Mouse (Mus musculus): ENCODE data around the gene Dkk3. TPM values are rescaled to one million over a fixed set of nuclear protein-coding genes. Genes with fewer than 3 reads are reported as not detected.

The Dkk3 gene
- polyA plus RNA-seq, 1 experiment = 144 TPM

- no peak overlapping the region for H3K27ac ChIP-seq (ENCODE audit: insufficient read depth, low read length)
- TF ChIP-seq CTCF (IDR thresholded peaks at IDR 0.05; ENCODE audit: extremely low read depth, insufficient read depth, low read length) = no peak
- no peak for TF ChIP-seq POLR2A (IDR thresholded peaks at IDR 0.05; ENCODE audit: extremely low read depth, insufficient read depth, low read length)
Measured at GRCm38 (mm10) chr7:112155194-112155593, 3.7 kb downstream of the Dkk3 start.

GRCm38 (mm10) chr7:112154445-112154844, 4.4 kb downstream of the Dkk3 start:
- peaks cover 3% of the 10 kb centered on the region; the same call in 1 of the 2 replicates for H3K4me1 ChIP-seq (ENCODE audit: control insufficient read depth, insufficient read depth, low read length)
- no peak overlapping the region for H3K4me3 ChIP-seq (ENCODE audit: insufficient read depth, low read length)
- H3K27ac ChIP-seq (ENCODE audit: insufficient read depth, low read length) = no peak overlapping the region
- no peak for TF ChIP-seq POLR2A (IDR thresholded peaks at IDR 0.05; ENCODE audit: extremely low read depth, insufficient read depth, low read length)
- no peak for TF ChIP-seq CTCF (IDR thresholded peaks at IDR 0.05; ENCODE audit: extremely low read depth, insufficient read depth, low read length)

More at GRCm38 (mm10) chr7:112155194-112155593, 3.7 kb downstream of the Dkk3 start:
- H3K4me3 ChIP-seq (ENCODE audit: insufficient read depth, low read length) = no peak overlapping the region
- H3K4me1 ChIP-seq (ENCODE audit: control insufficient read depth, insufficient read depth, low read length) = peaks cover 3% of the 10 kb centered on the region; the same call in 1 of the 2 replicates

- Histone ChIP-seq H3K4me1 (ENCODE audit: control insufficient read depth, insufficient read depth, low read length) (peaks cover 3% of the 10 kb centered on the region), H3K4me3 (ENCODE audit: insufficient read depth, low read length) (no peak overlapping the region), H3K27ac (ENCODE audit: insufficient read depth, low read length) (no peak overlapping the region)
- no peak for TF ChIP-seq CTCF (IDR thresholded peaks at IDR 0.05; ENCODE audit: extremely low read depth, insufficient read depth, low read length)
- no peak for TF ChIP-seq POLR2A (IDR thresholded peaks at IDR 0.05; ENCODE audit: extremely low read depth, insufficient read depth, low read length)
Measured at GRCm38 (mm10) chr7:112149113-112149512, 9.7 kb downstream of the Dkk3 start.

GRCm38 (mm10) chr7:112147979-112148378, 10.9 kb downstream of the Dkk3 start:
- Histone ChIP-seq H3K4me3 (ENCODE audit: insufficient read depth, low read length) (no peak overlapping the region), H3K27ac (ENCODE audit: insufficient read depth, low read length) (no peak overlapping the region), H3K4me1 (ENCODE audit: control insufficient read depth, insufficient read depth, low read length) (peaks cover 2% of the 10 kb centered on the region)
- TF ChIP-seq CTCF (IDR thresholded peaks at IDR 0.05; ENCODE audit: extremely low read depth, insufficient read depth, low read length) = no peak
- TF ChIP-seq POLR2A (IDR thresholded peaks at IDR 0.05; ENCODE audit: extremely low read depth, insufficient read depth, low read length) = no peak

GRCm38 (mm10) chr7:112144646-112145179, 14.1 kb downstream of the Dkk3 start:
- TF ChIP-seq POLR2A (IDR thresholded peaks at IDR 0.05; ENCODE audit: extremely low read depth, insufficient read depth, low read length) (no peak), CTCF (IDR thresholded peaks at IDR 0.05; ENCODE audit: extremely low read depth, insufficient read depth, low read length) (no peak)
- H3K4me1 ChIP-seq (ENCODE audit: control insufficient read depth, insufficient read depth, low read length) = peaks cover 2% of the 10 kb centered on the region

GRCm38 (mm10) chr7:112143978-112144377, 14.9 kb downstream of the Dkk3 start:
- TF ChIP-seq CTCF (IDR thresholded peaks at IDR 0.05; ENCODE audit: extremely low read depth, insufficient read depth, low read length) (no peak), POLR2A (IDR thresholded peaks at IDR 0.05; ENCODE audit: extremely low read depth, insufficient read depth, low read length) (no peak)
- no peak overlapping the region for H3K4me3 ChIP-seq (ENCODE audit: insufficient read depth, low read length)
- H3K4me1 ChIP-seq (ENCODE audit: control insufficient read depth, insufficient read depth, low read length) = peaks cover 2% of the 10 kb centered on the region
- no peak overlapping the region for H3K27ac ChIP-seq (ENCODE audit: insufficient read depth, low read length)

More at GRCm38 (mm10) chr7:112144646-112145179, 14.1 kb downstream of the Dkk3 start:
- Histone ChIP-seq H3K4me3 (ENCODE audit: insufficient read depth, low read length) (no peak overlapping the region), H3K27ac (ENCODE audit: insufficient read depth, low read length) (no peak overlapping the region)

GRCm38 (mm10) chr7:112143090-112143500, 15.8 kb downstream of the Dkk3 start:
- TF ChIP-seq CTCF (IDR thresholded peaks at IDR 0.05; ENCODE audit: extremely low read depth, insufficient read depth, low read length) = no peak
- H3K4me1 ChIP-seq (ENCODE audit: control insufficient read depth, insufficient read depth, low read length) = peaks cover 2% of the 10 kb centered on the region
- H3K27ac ChIP-seq (ENCODE audit: insufficient read depth, low read length) = no peak overlapping the region
- no peak overlapping the region for H3K4me3 ChIP-seq (ENCODE audit: insufficient read depth, low read length)

- Histone ChIP-seq H3K4me3 (ENCODE audit: insufficient read depth, low read length) (no peak overlapping the region), H3K4me1 (ENCODE audit: control insufficient read depth, insufficient read depth, low read length) (peaks cover 2% of the 10 kb centered on the region), H3K27ac (ENCODE audit: insufficient read depth, low read length) (no peak overlapping the region)
- TF ChIP-seq POLR2A (IDR thresholded peaks at IDR 0.05; ENCODE audit: extremely low read depth, insufficient read depth, low read length) (no peak), CTCF (IDR thresholded peaks at IDR 0.05; ENCODE audit: extremely low read depth, insufficient read depth, low read length) (no peak)
Measured at GRCm38 (mm10) chr7:112142616-112143015, 16.2 kb downstream of the Dkk3 start.

GRCm38 (mm10) chr7:112140725-112141124, 18.1 kb downstream of the Dkk3 start:
- Histone ChIP-seq H3K27ac (ENCODE audit: insufficient read depth, low read length) (no peak overlapping the region), H3K4me1 (ENCODE audit: control insufficient read depth, insufficient read depth, low read length) (peaks cover 3% of the 10 kb centered on the region), H3K4me3 (ENCODE audit: insufficient read depth, low read length) (no peak overlapping the region)
- TF ChIP-seq CTCF (IDR thresholded peaks at IDR 0.05; ENCODE audit: extremely low read depth, insufficient read depth, low read length) (no peak), POLR2A (IDR thresholded peaks at IDR 0.05; ENCODE audit: extremely low read depth, insufficient read depth, low read length) (no peak)

Data from cortical plate, adult 2 months (tissue).